Mouse (Mus musculus): Measurements from ENCODE around the gene Atp5g2. TPM values are rescaled to one million over a fixed set of nuclear protein-coding genes. Genes with fewer than 3 reads are reported as not detected.

Atp5g2 gene
- polyA plus RNA-seq, 1 experiment from 2014 or later, result 49.2 TPM

DNA sequence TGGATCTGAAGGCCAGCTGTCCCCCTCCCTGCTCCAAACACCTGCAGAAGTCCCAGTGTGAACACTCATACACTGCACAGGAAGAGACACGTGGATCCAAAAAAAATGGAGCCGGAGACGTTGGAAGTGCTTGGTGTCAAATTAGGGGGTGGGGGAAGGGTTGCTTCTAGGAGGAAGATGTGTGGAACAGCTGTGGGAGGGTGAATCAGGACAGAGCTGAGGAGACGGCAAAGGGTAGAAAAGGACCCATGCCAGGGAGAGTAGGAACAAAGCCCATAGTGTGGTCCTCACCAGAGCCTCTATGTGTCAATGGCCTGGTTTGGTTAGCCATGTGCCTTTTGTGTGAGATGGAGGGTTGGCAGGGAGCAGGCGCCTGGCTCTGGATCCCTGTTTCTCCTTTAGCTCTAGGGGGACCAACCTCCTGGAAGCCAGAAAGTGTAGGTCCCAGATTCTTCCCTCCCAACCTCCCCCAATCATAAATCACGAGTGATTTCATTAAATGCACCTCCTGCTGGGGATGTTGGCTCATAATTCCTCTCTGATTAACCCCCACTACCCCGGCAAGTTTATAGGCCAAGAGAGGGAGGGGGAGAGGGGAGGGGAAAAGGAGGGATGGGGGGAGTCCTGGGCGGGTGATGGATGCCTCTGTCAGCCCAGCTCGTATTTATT lies 33.2 kb upstream of the Atp5g2 start:
- Histone ChIP-seq H3K4me1 (ENCODE audit: insufficient read depth) (no peaks in the 10 kb centered on the region), H3K27ac (ENCODE audit: low read depth) (no peak overlapping the region), H3K4me3 (ENCODE audit: low read depth, low read length) (no peak overlapping the region), H3K4me2 (ENCODE audit: low read depth, low read length) (no peak overlapping the region), H3K27me3 (ENCODE audit: insufficient read depth, low read length) (no peaks in the 10 kb centered on the region), H3K36me3 (replicated peaks; ENCODE audit: insufficient read depth, low read length) (peaks cover 20% of the 10 kb centered on the region), H3K9ac (replicated peaks) (no peak overlapping the region), H3K9me3 (ENCODE audit: low read length) (no peaks in the 10 kb centered on the region)
- TF ChIP-seq EP300 (IDR thresholded peaks at IDR 0.05; ENCODE audit: low read depth) (no peak), CTCF (IDR thresholded peaks at IDR 0.05; ENCODE audit: low read depth) (no peak)
- DNase-seq, result no peak
- WGBS (ENCODE audit: insufficient replicate concordance), result 55% methylated on average over 9 of the region's 9 CpGs
- ATAC-seq, result no peak

DNA sequence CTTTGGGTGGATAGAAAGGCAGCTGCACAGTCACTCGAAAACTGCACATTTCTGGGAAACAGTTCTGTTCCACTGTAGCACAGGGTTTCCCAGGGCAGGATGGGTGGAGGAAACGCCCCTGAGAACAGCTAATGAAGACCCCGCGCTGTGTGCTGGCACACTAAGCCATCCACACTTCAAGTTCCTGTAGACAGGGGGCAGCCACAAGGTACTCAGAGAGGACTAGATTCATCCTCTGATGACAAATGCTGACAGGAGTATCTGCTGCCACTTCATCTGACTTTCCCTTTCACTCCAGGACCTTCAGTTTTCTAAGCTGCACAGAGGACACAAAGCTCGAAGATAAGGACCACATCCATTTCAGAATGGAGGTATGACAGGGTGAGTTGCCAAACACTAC lies 32.7 kb upstream of the Atp5g2 start:
- Histone ChIP-seq H3K36me3 (replicated peaks; ENCODE audit: insufficient read depth, low read length) (peaks cover 15% of the 10 kb centered on the region), H3K4me3 (ENCODE audit: low read depth, low read length) (no peak overlapping the region), H3K9ac (replicated peaks) (no peak overlapping the region), H3K4me1 (ENCODE audit: insufficient read depth) (no peaks in the 10 kb centered on the region), H3K27me3 (ENCODE audit: insufficient read depth, low read length) (no peaks in the 10 kb centered on the region), H3K4me2 (ENCODE audit: low read depth, low read length) (no peak overlapping the region), H3K27ac (ENCODE audit: low read depth) (no peak overlapping the region), H3K9me3 (ENCODE audit: low read length) (no peaks in the 10 kb centered on the region)
- ATAC-seq, result no peak
- 62% methylated on average over 5 of the region's 5 CpGs for WGBS (ENCODE audit: insufficient replicate concordance)
- TF ChIP-seq CTCF (IDR thresholded peaks at IDR 0.05; ENCODE audit: low read depth), result no peak
- TF ChIP-seq EP300 (IDR thresholded peaks at IDR 0.05; ENCODE audit: low read depth), result no peak
- no peak for DNase-seq

DNA sequence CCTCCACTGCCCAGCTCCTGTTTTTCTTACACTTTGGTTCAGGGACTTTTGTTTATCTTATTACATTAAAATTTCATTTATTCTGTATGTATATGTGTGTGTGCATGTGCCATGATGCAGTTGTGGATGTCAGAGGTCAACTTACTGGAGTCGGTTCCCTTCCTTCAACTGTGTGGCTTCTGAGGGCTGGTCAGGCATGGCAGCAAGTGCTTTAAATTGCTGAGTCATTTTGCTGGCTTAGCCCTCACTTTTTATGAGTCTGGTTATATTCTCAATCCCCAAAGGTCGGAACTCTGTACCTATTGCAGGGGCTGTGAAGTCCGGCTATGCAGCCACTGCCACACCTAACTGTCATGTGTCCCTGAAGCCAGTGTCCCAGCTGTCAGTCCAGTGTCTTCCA lies 30.8 kb upstream of the Atp5g2 start:
- no peaks in the 10 kb centered on the region; the same call in 1 of the 2 replicates for H3K36me3 ChIP-seq (replicated peaks; ENCODE audit: insufficient read depth, low read length)
- no peak overlapping the region for H3K27ac ChIP-seq (ENCODE audit: low read depth)
- TF ChIP-seq EP300 (IDR thresholded peaks at IDR 0.05; ENCODE audit: low read depth) (no peak), CTCF (IDR thresholded peaks at IDR 0.05; ENCODE audit: low read depth) (no peak)
- DNase-seq (no peak), ATAC-seq (no peak)
- no peak overlapping the region for H3K4me2 ChIP-seq (ENCODE audit: low read depth, low read length)
- H3K9ac ChIP-seq (replicated peaks), result no peak overlapping the region
- H3K9me3 ChIP-seq (ENCODE audit: low read length), result no peaks in the 10 kb centered on the region
- H3K4me3 ChIP-seq (ENCODE audit: low read depth, low read length), result no peak overlapping the region
- WGBS (ENCODE audit: insufficient replicate concordance), result 64% methylated on average over 3 of the region's 3 CpGs
- peaks cover 5% of the 10 kb centered on the region for H3K27me3 ChIP-seq (ENCODE audit: insufficient read depth, low read length)
- no peaks in the 10 kb centered on the region for H3K4me1 ChIP-seq (ENCODE audit: insufficient read depth)

DNA sequence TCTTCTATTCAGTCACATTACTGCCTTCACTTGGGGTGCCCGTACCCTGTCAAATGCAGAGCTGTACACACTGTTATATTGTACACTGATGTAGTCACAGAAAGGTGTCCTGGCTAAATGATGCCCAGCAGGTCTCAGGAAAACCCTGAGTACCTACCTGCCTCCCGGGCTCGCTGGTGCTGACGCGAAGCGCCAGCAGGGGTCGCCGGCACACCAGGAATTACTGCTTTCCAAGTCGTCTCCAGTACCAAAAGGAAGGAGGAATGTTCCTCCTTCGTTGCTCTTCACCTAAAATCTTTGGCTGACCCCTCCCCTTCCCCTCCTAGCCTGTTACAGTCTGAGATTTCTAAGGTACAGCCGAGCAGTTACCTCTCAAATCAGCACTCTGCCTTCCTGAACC lies 26.0 kb upstream of the Atp5g2 start:
- WGBS (ENCODE audit: insufficient replicate concordance), result 3% methylated on average over 11 of the region's 11 CpGs
- peaks cover under 1% of the 10 kb centered on the region; the same call in 1 of the 2 replicates for H3K4me1 ChIP-seq (ENCODE audit: insufficient read depth)
- TF ChIP-seq EP300 (IDR thresholded peaks at IDR 0.05; ENCODE audit: low read depth) (no peak), CTCF (IDR thresholded peaks at IDR 0.05; ENCODE audit: low read depth) (peak; percentile 87)
- no peak overlapping the region for H3K9ac ChIP-seq (replicated peaks)
- no peaks in the 10 kb centered on the region for H3K36me3 ChIP-seq (replicated peaks; ENCODE audit: insufficient read depth, low read length)
- ATAC-seq (no peak), DNase-seq (peak; percentile 81)
- peaks cover 53% of the 10 kb centered on the region for H3K27me3 ChIP-seq (ENCODE audit: insufficient read depth, low read length)
- H3K9me3 ChIP-seq (ENCODE audit: low read length), result no peaks in the 10 kb centered on the region
- H3K27ac ChIP-seq (ENCODE audit: low read depth), result no peak overlapping the region
- H3K4me3 ChIP-seq (ENCODE audit: low read depth, low read length), result no peak overlapping the region
- no peak overlapping the region for H3K4me2 ChIP-seq (ENCODE audit: low read depth, low read length)

DNA sequence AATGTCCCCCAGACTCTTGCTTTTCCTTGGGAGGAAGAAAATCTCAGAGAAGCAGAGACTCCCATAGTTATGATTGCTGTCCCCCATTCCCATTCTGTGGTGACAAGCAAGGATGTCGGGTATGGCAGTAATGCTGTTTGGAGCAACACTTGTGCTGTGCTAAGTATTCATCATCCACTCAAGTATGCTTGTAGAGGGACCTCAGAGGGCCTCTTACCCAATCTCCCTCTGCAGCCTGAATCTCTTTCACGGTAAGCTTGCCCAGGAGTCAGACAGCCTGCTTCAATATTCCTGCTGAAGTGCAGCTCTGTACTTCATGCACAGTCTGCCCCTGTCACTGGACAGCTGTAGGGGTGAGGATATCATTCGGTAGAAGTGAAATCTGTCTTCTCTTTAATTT lies 24.7 kb upstream of the Atp5g2 start:
- no peaks in the 10 kb centered on the region for H3K9me3 ChIP-seq (ENCODE audit: low read length)
- no peak overlapping the region for H3K4me3 ChIP-seq (ENCODE audit: low read depth, low read length)
- no peak for ATAC-seq
- no peak overlapping the region for H3K4me2 ChIP-seq (ENCODE audit: low read depth, low read length)
- H3K9ac ChIP-seq (replicated peaks), result no peak overlapping the region
- TF ChIP-seq CTCF (IDR thresholded peaks at IDR 0.05; ENCODE audit: low read depth), result no peak
- TF ChIP-seq EP300 (IDR thresholded peaks at IDR 0.05; ENCODE audit: low read depth), result no peak
- no peaks in the 10 kb centered on the region for H3K36me3 ChIP-seq (replicated peaks; ENCODE audit: insufficient read depth, low read length)
- peaks cover 7% of the 10 kb centered on the region; the same call in 1 of the 2 replicates for H3K4me1 ChIP-seq (ENCODE audit: insufficient read depth)
- DNase-seq, result no peak
- H3K27ac ChIP-seq (ENCODE audit: low read depth), result no peak overlapping the region
- H3K27me3 ChIP-seq (ENCODE audit: insufficient read depth, low read length), result peaks cover 66% of the 10 kb centered on the region
- 49% methylated on average over 3 of the region's 3 CpGs for WGBS (ENCODE audit: insufficient replicate concordance)

DNA sequence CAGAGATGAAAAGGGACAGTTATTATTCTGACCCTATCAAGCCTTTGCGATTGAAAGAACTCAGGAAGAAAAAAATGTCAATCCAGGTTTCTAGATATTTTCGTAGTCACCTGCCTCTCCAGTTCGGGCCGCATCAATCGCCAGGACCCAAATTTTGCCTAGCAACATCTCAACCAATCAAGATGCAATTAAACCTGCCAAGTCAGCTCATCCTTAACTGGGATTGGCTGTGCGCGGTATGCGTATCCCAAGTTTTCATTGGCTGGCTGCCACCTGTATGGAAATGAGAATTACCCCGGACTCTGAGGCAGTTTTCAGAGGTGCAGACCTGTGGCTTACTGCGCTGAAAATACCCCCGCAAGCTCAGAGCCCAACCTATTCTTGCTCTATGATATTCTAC lies 21.4 kb upstream of the Atp5g2 start:
- H3K27ac ChIP-seq (ENCODE audit: low read depth), result no peak overlapping the region
- H3K36me3 ChIP-seq (replicated peaks; ENCODE audit: insufficient read depth, low read length), result no peaks in the 10 kb centered on the region
- H3K27me3 ChIP-seq (ENCODE audit: insufficient read depth, low read length), result peaks cover 77% of the 10 kb centered on the region
- no peak overlapping the region for H3K9ac ChIP-seq (replicated peaks)
- DNase-seq (peak; percentile 38), ATAC-seq (peak; percentile 80)
- no peaks in the 10 kb centered on the region for H3K9me3 ChIP-seq (ENCODE audit: low read length)
- TF ChIP-seq EP300 (IDR thresholded peaks at IDR 0.05; ENCODE audit: low read depth) (no peak), CTCF (IDR thresholded peaks at IDR 0.05; ENCODE audit: low read depth) (no peak)
- WGBS (ENCODE audit: insufficient replicate concordance), result 3% methylated on average over 11 of the region's 11 CpGs
- H3K4me3 ChIP-seq (ENCODE audit: low read depth, low read length), result 0 out of 2 replicates have a peak overlapping the region, but pooled peaks have one; percentile 49
- no peak overlapping the region for H3K4me2 ChIP-seq (ENCODE audit: low read depth, low read length)
- peaks cover 7% of the 10 kb centered on the region; the same call in 1 of the 2 replicates for H3K4me1 ChIP-seq (ENCODE audit: insufficient read depth)
